Mouse (Mus musculus): ENCODE measurements around the gene Sh3rf1. TPM values are rescaled to one million over a fixed set of nuclear protein-coding genes. Genes with fewer than 3 reads are reported as not detected.
"Not testable (repeated sequence)": the region's sequence is repeated elsewhere in the genome, so short reads cannot be mapped to it uniquely, and the experiment has no call there.

Gene Sh3rf1
- polyA plus RNA-seq, 1 experiment from 2014 or later, result 30.7 TPM

GRCm38 (mm10) chr8:61397755-61398154 is 174.1 kb downstream of the Sh3rf1 start:
- no peak overlapping the region for H3K4me3 ChIP-seq
- 92% methylated on average over 7 of the region's 7 CpGs for WGBS
- no peak for ATAC-seq (replicated peaks)
- 0 out of 2 replicates have a peak, but pooled peaks cover 2% of the 10 kb centered on the region for H3K36me3 ChIP-seq (replicated peaks)
- 0 out of 2 replicates have a peak, but pooled peaks cover under 1% of the 10 kb centered on the region for H3K4me1 ChIP-seq
- H3K4me2 ChIP-seq, result no peak overlapping the region
- no peaks in the 10 kb centered on the region for H3K27me3 ChIP-seq (replicated peaks)
- H3K9ac ChIP-seq, result no peak overlapping the region
- H3K9me3 ChIP-seq, result no peaks in the 10 kb centered on the region
- H3K27ac ChIP-seq, result no peak overlapping the region

DNA sequence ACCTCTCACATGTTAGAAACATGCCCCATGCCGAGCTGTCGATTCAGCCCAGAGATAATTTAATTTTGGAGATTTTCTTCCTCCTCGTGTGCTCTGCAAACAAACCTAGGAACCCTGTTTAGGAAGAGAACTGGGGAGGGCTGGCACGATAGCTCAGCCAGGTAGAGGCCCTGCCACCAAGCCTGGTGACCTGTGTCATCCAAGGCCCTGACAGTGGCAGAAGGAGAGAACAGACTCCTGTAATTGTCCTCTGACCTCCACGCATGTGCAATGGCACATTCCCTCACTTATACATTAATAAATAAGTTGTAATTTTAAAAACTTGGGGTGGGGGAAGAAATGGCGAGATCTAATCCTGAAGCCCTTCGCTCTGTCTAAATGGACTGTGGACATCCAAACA is 179.2 kb downstream of the Sh3rf1 start:
- peak; percentile 32; the same call in 1 of the 2 replicates for ATAC-seq (replicated peaks)
- Histone ChIP-seq H3K27me3 (replicated peaks) (no peaks in the 10 kb centered on the region), H3K9ac (no peak overlapping the region), H3K36me3 (replicated peaks) (no peaks in the 10 kb centered on the region), H3K9me3 (no peaks in the 10 kb centered on the region), H3K27ac (peak overlapping the region; percentile 76), H3K4me3 (no peak overlapping the region), H3K4me2 (no peak overlapping the region), H3K4me1 (peaks cover 18% of the 10 kb centered on the region)
- 63% methylated on average over 7 of the region's 7 CpGs for WGBS

- Histone ChIP-seq H3K9ac (no peak overlapping the region), H3K4me2 (no peak overlapping the region), H3K4me1 (peaks cover 18% of the 10 kb centered on the region), H3K27me3 (replicated peaks) (no peaks in the 10 kb centered on the region), H3K36me3 (replicated peaks) (no peaks in the 10 kb centered on the region), H3K9me3 (no peaks in the 10 kb centered on the region), H3K4me3 (no peak overlapping the region), H3K27ac (peak overlapping the region; percentile 76)
- ATAC-seq (replicated peaks), result peak; percentile 85
- whole genome bisulfite sequencing, result 3% methylated on average over 6 of the region's 6 CpGs
These were observed 179.8 kb downstream of the Sh3rf1 start for GRCm38 (mm10) chr8:61403266-61404177.

DNA sequence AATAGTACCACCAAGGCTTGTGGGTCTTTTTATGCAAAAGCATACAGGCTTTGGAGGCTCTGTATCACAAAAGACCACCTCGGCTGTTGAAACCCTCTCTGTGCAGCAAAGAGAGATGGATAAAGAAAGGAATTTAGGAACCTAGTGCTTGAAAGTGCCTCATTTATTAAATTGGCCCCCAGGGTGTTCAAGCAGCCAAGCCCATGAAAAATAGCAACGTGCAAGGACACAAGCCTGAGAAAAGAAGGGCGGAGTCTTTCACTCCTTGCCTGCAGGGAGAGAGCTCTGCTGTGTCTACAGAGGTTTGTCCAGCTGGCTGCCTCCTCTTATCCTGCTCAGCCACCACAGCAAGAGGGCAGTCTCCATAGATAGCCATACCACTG is 180.5 kb downstream of the Sh3rf1 start:
- peaks cover 18% of the 10 kb centered on the region for H3K4me1 ChIP-seq
- H3K4me2 ChIP-seq, result no peak overlapping the region
- H3K36me3 ChIP-seq (replicated peaks), result no peaks in the 10 kb centered on the region
- no peaks in the 10 kb centered on the region for H3K27me3 ChIP-seq (replicated peaks)
- H3K27ac ChIP-seq, result peak overlapping the region; percentile 76
- H3K4me3 ChIP-seq, result no peak overlapping the region
- no peaks in the 10 kb centered on the region for H3K9me3 ChIP-seq
- peak; percentile 55 for ATAC-seq (replicated peaks)
- WGBS, result 21% methylated on average over 3 of the region's 3 CpGs
- H3K9ac ChIP-seq, result no peak overlapping the region

DNA sequence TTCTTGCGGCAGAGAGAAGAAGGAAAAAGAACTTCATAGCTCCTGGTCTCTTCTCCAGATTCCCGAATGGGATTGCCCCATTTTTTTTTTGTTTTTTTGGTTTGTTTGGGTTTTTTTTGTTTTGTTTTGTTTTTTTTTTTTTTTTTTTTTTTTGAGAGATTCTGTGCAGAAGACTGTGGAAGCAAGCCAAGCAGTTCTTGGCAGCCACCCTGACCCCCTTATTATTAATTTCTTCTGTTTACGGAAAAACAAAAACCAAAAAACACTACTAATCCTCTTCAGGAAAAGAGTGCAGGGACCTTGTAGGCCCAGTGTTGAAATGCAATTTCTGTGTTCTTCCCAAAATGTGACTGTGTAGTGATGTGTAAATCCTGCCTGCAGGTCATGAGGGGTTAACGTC is 185.4 kb downstream of the Sh3rf1 start:
- H3K27me3 ChIP-seq (replicated peaks), result no peaks in the 10 kb centered on the region
- no peak overlapping the region for H3K4me2 ChIP-seq
- H3K4me3 ChIP-seq, result no peak overlapping the region
- no peak overlapping the region for H3K27ac ChIP-seq
- peaks cover 6% of the 10 kb centered on the region for H3K4me1 ChIP-seq
- no peaks in the 10 kb centered on the region for H3K36me3 ChIP-seq (replicated peaks)
- no peaks in the 10 kb centered on the region for H3K9me3 ChIP-seq
- 82% methylated on average over 4 of the region's 4 CpGs for WGBS
- no peak overlapping the region for H3K9ac ChIP-seq
- no peak for ATAC-seq (replicated peaks)

- 82% methylated on average over 5 of the region's 5 CpGs for WGBS
- H3K27me3 ChIP-seq (replicated peaks); H3K4me3 ChIP-seq; H3K27ac ChIP-seq; H3K9me3 ChIP-seq; ATAC-seq (replicated peaks); H3K4me1 ChIP-seq; H3K36me3 ChIP-seq (replicated peaks); H3K4me2 ChIP-seq; H3K9ac ChIP-seq: not testable (repeated sequence)
These were observed 186.0 kb downstream of the Sh3rf1 start for GRCm38 (mm10) chr8:61409712-61410111.

DNA sequence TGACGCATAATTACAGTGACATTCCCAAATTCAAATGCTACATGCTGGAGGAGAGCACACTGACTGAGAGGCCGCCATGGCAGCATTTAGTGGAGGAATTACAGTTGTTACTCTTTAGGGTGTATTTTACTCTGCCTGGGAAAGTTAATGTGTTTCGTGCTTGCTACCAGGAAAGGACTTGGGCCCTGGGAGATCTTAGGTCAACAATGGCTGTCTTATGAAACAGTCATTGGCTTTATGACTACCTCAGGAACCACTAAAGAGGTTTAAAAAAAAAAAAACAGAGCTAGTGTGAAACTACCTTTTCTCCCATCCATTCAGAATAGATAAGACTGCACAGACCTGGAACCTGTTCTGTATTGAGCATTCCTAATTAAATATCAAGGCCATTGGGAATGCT is 195.8 kb downstream of the Sh3rf1 start:
- Histone ChIP-seq H3K36me3 (replicated peaks) (no peaks in the 10 kb centered on the region), H3K27ac (no peak overlapping the region), H3K4me1 (peaks cover 7% of the 10 kb centered on the region; the same call in 1 of the 2 replicates), H3K4me2 (no peak overlapping the region), H3K9me3 (no peaks in the 10 kb centered on the region), H3K9ac (no peak overlapping the region), H3K27me3 (replicated peaks) (no peaks in the 10 kb centered on the region), H3K4me3 (no peak overlapping the region)
- WGBS, result 82% methylated on average over 3 of the region's 3 CpGs
- ATAC-seq (replicated peaks), result no peak

GRCm38 (mm10) chr8:61420166-61420565 is 196.5 kb downstream of the Sh3rf1 start:
- peak; percentile 55; the same call in 1 of the 2 replicates for ATAC-seq (replicated peaks)
- Histone ChIP-seq H3K4me3 (no peak overlapping the region), H3K27me3 (replicated peaks) (no peaks in the 10 kb centered on the region), H3K4me1 (peaks cover 7% of the 10 kb centered on the region; the same call in 1 of the 2 replicates), H3K36me3 (replicated peaks) (no peaks in the 10 kb centered on the region), H3K9ac (no peak overlapping the region), H3K4me2 (no peak overlapping the region), H3K9me3 (no peaks in the 10 kb centered on the region), H3K27ac (peak overlapping the region; percentile 48)
- WGBS, result 19% methylated on average over 6 of the region's 6 CpGs

DNA sequence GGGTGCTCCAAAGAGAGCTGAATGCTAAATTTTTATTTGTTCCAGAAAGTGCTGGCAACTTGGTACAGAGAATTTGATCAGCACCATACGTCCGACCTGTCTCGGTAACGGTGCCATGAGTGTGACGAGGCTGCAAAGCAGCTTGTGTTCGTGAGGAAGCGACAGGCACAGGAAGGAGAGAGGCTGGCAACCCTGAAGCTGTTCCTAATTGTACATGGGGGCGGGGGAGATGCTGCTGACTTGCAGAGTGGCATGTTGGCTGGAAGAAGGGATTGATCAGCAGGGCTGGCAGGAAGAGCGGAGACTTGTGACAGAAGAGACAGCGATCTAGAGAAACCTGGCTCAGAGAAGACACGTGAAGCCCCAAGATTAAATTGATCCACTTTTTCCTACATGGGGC is 197.9 kb downstream of the Sh3rf1 start:
- WGBS, result 77% methylated on average over 11 of the region's 11 CpGs

GRCm38 (mm10) chr8:61425125-61425524 is 201.5 kb downstream of the Sh3rf1 start:
- Histone ChIP-seq H3K36me3 (replicated peaks) (no peaks in the 10 kb centered on the region), H3K4me1 (peaks cover 6% of the 10 kb centered on the region; the same call in 1 of the 2 replicates), H3K9ac (no peak overlapping the region), H3K27ac (no peak overlapping the region), H3K9me3 (no peaks in the 10 kb centered on the region), H3K4me3 (no peak overlapping the region), H3K27me3 (replicated peaks) (no peaks in the 10 kb centered on the region), H3K4me2 (no peak overlapping the region)
- no peak for ATAC-seq (replicated peaks)

More for the DNA sequence above, 197.9 kb downstream of the Sh3rf1 start:
- ATAC-seq (replicated peaks), result no peak
- Histone ChIP-seq H3K4me1 (peaks cover 7% of the 10 kb centered on the region; the same call in 1 of the 2 replicates), H3K9me3 (no peaks in the 10 kb centered on the region), H3K27ac (no peak overlapping the region), H3K27me3 (replicated peaks) (no peaks in the 10 kb centered on the region), H3K4me2 (no peak overlapping the region), H3K36me3 (replicated peaks) (no peaks in the 10 kb centered on the region), H3K9ac (no peak overlapping the region), H3K4me3 (no peak overlapping the region)

- H3K9ac ChIP-seq, result no peak overlapping the region
- no peaks in the 10 kb centered on the region for H3K36me3 ChIP-seq (replicated peaks)
- WGBS, result 92% methylated on average over 5 of the region's 5 CpGs
- no peaks in the 10 kb centered on the region for H3K9me3 ChIP-seq
- H3K27ac ChIP-seq, result no peak overlapping the region
- H3K4me3 ChIP-seq, result no peak overlapping the region
- no peaks in the 10 kb centered on the region for H3K27me3 ChIP-seq (replicated peaks)
- H3K4me1 ChIP-seq, result no peaks in the 10 kb centered on the region; the same call in 1 of the 2 replicates
- H3K4me2 ChIP-seq, result no peak overlapping the region
- no peak for ATAC-seq (replicated peaks)
These were observed 202.4 kb downstream of the Sh3rf1 start for GRCm38 (mm10) chr8:61426072-61426471.

DNA sequence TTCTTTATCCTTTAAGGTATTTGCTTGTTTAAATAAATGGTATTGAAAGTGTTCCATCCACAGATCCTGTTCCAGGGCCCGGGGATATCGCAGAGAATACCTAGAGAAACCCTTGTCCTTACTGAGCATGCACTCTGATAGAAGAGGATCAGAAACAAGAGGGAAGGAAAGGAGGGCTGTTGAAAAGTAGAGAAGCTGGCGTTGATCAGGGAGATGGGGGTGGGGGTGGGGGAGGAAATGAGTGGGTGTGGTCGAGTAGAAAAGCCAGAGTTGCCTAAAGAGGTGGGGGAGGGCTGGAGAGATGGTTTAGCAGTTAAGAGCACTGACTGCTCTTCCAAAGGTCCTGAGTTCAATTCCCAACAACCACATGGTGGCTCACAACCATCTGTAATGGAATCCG is 203.0 kb downstream of the Sh3rf1 start:
- no peak overlapping the region for H3K4me2 ChIP-seq
- WGBS, result 72% methylated on average over 5 of the region's 5 CpGs
- no peaks in the 10 kb centered on the region for H3K27me3 ChIP-seq (replicated peaks)
- no peaks in the 10 kb centered on the region for H3K36me3 ChIP-seq (replicated peaks)
- H3K9me3 ChIP-seq, result no peaks in the 10 kb centered on the region
- H3K4me3 ChIP-seq, result no peak overlapping the region
- H3K4me1 ChIP-seq, result no peaks in the 10 kb centered on the region; the same call in 1 of the 2 replicates
- H3K9ac ChIP-seq, result no peak overlapping the region
- ATAC-seq (replicated peaks), result no peak
- no peak overlapping the region for H3K27ac ChIP-seq
